ENCODE assay signal across 14 mouse cellular contexts in the genomic region with DNA sequence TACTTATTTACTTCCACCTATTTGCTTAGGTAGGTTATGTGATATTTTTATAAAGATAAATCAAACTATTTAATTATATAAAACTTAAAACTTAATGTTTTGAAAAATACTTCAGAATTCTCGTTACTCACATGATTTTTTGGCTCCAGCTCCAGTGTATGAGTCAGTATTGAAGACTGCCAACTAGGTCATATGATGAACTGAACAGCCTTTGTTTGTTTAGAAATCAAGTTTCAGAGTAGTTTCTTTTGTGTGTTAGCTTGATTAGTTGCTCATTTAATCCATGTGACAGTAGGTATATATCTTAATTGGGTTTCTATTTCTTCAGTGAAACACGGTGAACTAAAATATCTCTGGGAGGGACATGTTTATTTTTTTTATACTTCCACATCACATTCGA. TPM values are rescaled to one million over a fixed set of nuclear protein-coding genes. Genes with fewer than 3 reads are reported as not detected.
DNase-seq lines count a peak whose midpoint lies in the region; ATAC-seq and TF ChIP-seq lines count a peak whose summit lies in the region.
"Had no signal": no experiment of that assay in that cellular context is flagged by ENCODE, and none has a peak within 500 bp of the region (broad histone marks: within the 10 kb centered on the region; RNA-seq: fewer than 3 reads in every experiment).

No protein-coding gene starts in this region.

- no peaks in the 10 kb centered on the region for H3K27me3 ChIP-seq in Patski
- H3K27me3 ChIP-seq: midbrain, embryonic 12.5 days had no signal

- no peak for TF ChIP-seq CTCF in Patski (IDR thresholded peaks at IDR 0.05)

- peak overlapping the region; percentile 35 for H3K27ac ChIP-seq in macrophage
- H3K27ac ChIP-seq: forebrain, embryonic 10.5 days; hindbrain, postnatal 0 days; midbrain, embryonic 12.5 days had no signal

- ATAC-seq in Patski = peak; percentile 31
- ATAC-seq: hindbrain, postnatal 0 days had no signal

- peaks cover 100% of the 10 kb centered on the region for H3K79me2 ChIP-seq in macrophage (ENCODE audit: inconsistent target)

- CTCF ChIA-PET in Patski (lab: Charles Lee) = interaction anchor here (2.0 kb wide), 1 partner anchor 11 kb away, joined by 4 read pairs; no protein-coding TSS in a partner anchor

- DNase-seq in heart, adult 18-20 months = peak; percentile 36 to 42
- DNase-seq in heart, adult 11 months = no peak
- DNase-seq in lung, postnatal 10 days = peak; percentile 22
- DNase-seq in lung, postnatal 4 days = no peak
- no peak for DNase-seq in Patski (ENCODE audit: low read depth, low spot score)
- DNase-seq in layer of hippocampus, postnatal 36 days = no peak
- DNase-seq in spleen, postnatal 36 days (ENCODE audit: low spot score in 2 of 2) = no peak
- DNase-seq: cerebellum, adult 11 months; left cerebral cortex, postnatal 4 days; thymus, adult 2 months had no signal

- peaks cover 5% of the 10 kb centered on the region; the same call in 1 of the 2 replicates for H3K36me3 ChIP-seq in macrophage (ENCODE audit: inconsistent target)

- no peak overlapping the region for H3K4me3 ChIP-seq in macrophage (ENCODE audit: inconsistent target)
- H3K4me3 ChIP-seq: forebrain, embryonic 10.5 days; midbrain, embryonic 12.5 days had no signal

- 87% methylated on average over 3 of the region's 3 CpGs for WGBS in macrophage (ENCODE audit: missing documents)

- POLR2A ChIA-PET in Patski (lab: Charles Lee) = interaction anchor here (0.6 kb wide), 1 partner anchor 543 kb away, joined by 5 read pairs; no protein-coding TSS in a partner anchor

- in situ Hi-C loops in Patski (cut with MboI; ENCODE audit: low pct_unique_long_range_greater_than_20kb) = no loop called here

RNA-seq across cellular contexts. Expression of a gene that starts 33.8 kb away (rescaled TPM):
- total RNA-seq in heart, adult 18-20 months (2021) = 10 to 100 TPM; 26.6 to 26.9 TPM
- polyA plus RNA-seq in Patski (2021) (55.2 TPM), macrophage (2018) (13.5 to 22.9 TPM (median 17.2 TPM) in 3 replicates)
- 100 to 1,000 TPM in 21 of 26 experiments, 10 to 100 TPM in 5; 43.1 to 166 (median 123) TPM for total RNA-seq in macrophage (2018; cell fraction: chromatin; rRNA removed)
- 10 to 100 TPM in 25 of 26 experiments, 1 to 10 TPM in 1; 10.0 to 24.4 (median 19.0) TPM for total RNA-seq in macrophage (2018; cell fraction: cytosol; rRNA removed)
- total RNA-seq in macrophage (2018; cell fraction: nucleus; rRNA removed) = 10 to 100 TPM; 17.5 to 83.6 (median 53.7) TPM
- 100 to 1,000 TPM in 1 of 2 experiments, 10 to 100 TPM in 1; 99.8 to 102 TPM for total RNA-seq in layer of hippocampus, postnatal 36 days (2021)

RNA-seq across cellular contexts. Expression of a gene that starts 51.7 kb away (rescaled TPM):
- 10 to 100 TPM; 56.6 to 62.7 TPM for total RNA-seq in heart, adult 18-20 months (2021)
- polyA plus RNA-seq in Patski (2021) (18.7 TPM), macrophage (2018) (2.9 to 14.4 TPM (median 5.1 TPM) in 3 replicates)
- total RNA-seq in macrophage (2018; cell fraction: chromatin; rRNA removed) = 1 to 10 TPM in 7 of 26 experiments, under 1 TPM in 2, not detected in 17; 0.81 to 3.5 (median 1.2) TPM
- total RNA-seq in macrophage (2018; cell fraction: cytosol; rRNA removed) = 1 to 10 TPM; 2.0 to 7.0 (median 4.3) TPM
- 1 to 10 TPM in 13 of 26 experiments, under 1 TPM in 7, not detected in 6; 0.75 to 7.7 (median 1.3) TPM for total RNA-seq in macrophage (2018; cell fraction: nucleus; rRNA removed)
- 10 to 100 TPM; 17.7 to 17.8 TPM for total RNA-seq in layer of hippocampus, postnatal 36 days (2021)

Comparison
In these comparisons a context has a peak if more than half of its experiments do, and no peak if none do; other contexts are left out.
1. DNase-seq: peak in heart, adult 18-20 months (2 of 2) and lung, postnatal 10 days (single experiment); none in heart, adult 11 months (single experiment), lung, postnatal 4 days (0 of 2), Patski (single experiment), layer of hippocampus, postnatal 36 days (0 of 2) and spleen, postnatal 36 days (0 of 2).